Mouse (Mus musculus): ENCODE measurements around the gene Gpr179.
"Not testable (repeated sequence)": the region's sequence is repeated elsewhere in the genome, so short reads cannot be mapped to it uniquely, and the experiment has no call there.

The Gpr179 gene

GRCm38 (mm10) chr11:97321197-97321596, 30.7 kb downstream of the Gpr179 start:
- DNase-seq (ENCODE audit: low read depth) = no peak

GRCm38 (mm10) chr11:97315504-97316503, 36.1 kb downstream of the Gpr179 start, which contains the start of gene Mrpl45:
TSS of gene Mrpl45 (plus strand) at chr11:97315716.
- DNase-seq (ENCODE audit: low read depth) = peak; percentile 100

DNA sequence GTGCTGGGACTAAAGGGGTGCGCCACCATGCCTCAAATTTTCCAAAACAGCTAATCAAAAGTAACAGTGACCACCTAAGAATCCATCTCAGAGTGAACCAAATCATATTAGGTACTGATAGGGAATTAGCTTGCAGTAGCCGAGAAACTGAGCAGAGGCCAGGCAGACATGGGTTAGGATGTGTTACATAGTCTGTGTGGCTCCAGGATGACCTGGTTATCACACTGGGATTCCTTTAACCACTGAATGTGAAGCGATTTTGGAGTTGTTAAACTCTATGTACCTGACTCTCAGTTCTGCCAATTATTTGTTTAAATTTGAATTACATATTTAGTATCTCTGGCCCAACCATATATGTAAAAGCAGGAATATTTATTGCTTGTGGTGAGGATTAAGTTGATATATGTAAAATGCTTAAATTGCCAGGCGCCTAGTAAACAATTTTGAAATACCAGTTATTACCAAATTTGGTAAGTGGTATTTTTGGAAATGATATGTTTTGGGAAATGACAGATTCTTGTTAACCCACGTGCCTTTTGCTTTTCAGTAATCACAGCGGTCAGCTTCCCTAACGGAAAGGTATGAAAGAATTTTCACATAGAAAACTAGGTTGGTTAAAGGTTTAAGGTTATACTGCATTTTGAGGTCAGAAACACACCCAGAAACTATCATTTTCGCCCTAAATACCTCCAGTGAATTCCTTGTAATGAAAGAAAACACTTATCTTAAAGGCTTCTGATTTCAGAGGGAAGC, 37.0 kb downstream of the Gpr179 start:
- DNase-seq (ENCODE audit: low read depth) = peak; percentile 33

- DNase-seq (ENCODE audit: low read depth) = peak; percentile 60
These were observed 37.8 kb downstream of the Gpr179 start for GRCm38 (mm10) chr11:97314110-97314509.

- DNase-seq (ENCODE audit: low read depth) = not testable (repeated sequence)
These were observed 39.0 kb downstream of the Gpr179 start for GRCm38 (mm10) chr11:97312871-97313270.

GRCm38 (mm10) chr11:97310895-97311631, 40.8 kb downstream of the Gpr179 start:
- peak; percentile 21 for DNase-seq (ENCODE audit: low read depth)

DNA sequence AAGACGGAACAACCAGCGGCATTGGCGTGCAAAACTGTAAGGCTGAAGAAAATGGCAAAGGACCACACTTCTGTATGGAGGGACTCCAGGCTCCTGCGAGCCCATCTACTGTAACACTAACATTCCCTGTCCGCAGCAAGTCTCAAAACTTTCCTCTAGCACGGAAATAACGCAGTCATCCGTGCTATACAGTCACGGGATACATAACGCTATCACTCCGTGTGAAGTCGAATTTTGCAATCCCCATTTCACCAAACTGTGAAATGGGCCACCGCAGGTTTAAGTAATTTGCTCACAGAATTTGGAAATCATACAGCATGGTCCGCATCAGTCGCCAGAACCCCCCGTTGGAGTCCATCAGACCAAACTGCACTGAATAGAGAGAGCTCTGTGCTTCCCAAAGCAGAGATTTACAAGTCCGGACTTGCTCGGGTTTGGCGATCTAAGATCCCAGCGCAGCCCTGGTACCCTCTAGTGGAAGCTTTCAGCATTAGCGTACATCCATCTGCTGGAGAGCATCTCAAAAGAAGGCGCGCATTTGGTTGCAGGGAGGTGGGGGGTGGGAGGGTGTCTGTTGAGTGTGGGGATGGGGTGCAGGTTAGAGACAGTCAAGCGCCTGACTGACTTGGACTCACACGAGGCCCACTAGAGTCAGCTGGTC, 41.8 kb downstream of the Gpr179 start:
- peak; percentile 86 for DNase-seq (ENCODE audit: low read depth)

- peak; percentile 42 for DNase-seq (ENCODE audit: low read depth)
These were observed 42.4 kb downstream of the Gpr179 start for GRCm38 (mm10) chr11:97309451-97309836.

- peak; percentile 12 for DNase-seq (ENCODE audit: low read depth)
These were observed 42.9 kb downstream of the Gpr179 start for GRCm38 (mm10) chr11:97308806-97309450.

DNA sequence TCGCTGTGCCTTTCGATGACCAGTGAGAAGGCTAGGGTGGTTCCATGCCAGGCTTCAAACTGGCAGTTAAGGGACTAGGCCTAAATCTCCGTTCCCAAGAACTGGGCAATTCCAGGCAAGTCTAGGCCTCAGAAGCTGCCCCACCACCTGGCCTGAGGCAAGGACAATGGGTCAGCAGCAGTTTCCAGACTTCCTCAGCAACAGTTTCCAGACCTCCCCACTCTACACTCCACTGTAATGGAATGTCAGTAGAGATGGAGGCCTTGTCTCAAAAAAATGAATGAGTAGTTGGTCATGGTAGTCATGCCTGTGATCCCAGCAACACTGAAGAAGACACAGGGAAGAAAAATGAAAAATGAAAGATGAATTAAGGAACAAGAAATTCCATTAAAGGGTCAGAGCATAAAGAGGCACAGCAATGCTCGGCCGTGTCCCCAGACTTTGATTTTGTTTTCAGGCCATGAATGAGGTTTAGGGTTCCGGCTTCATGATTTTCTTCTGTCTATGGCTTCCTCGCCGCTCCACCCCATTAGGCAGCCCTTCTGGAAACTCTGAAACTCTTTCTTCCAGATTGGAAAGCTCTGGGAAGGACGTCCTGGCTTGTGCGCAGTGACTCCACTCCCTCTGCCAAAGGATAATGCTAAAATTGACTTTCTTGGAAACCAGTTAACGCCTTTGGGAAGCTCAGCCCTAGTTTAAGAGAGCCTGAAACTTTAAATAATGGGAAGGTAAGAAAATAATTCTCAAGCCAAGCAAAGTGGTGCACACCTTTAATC, 44.4 kb downstream of the Gpr179 start:
- no peak for DNase-seq (ENCODE audit: low read depth)

DNA sequence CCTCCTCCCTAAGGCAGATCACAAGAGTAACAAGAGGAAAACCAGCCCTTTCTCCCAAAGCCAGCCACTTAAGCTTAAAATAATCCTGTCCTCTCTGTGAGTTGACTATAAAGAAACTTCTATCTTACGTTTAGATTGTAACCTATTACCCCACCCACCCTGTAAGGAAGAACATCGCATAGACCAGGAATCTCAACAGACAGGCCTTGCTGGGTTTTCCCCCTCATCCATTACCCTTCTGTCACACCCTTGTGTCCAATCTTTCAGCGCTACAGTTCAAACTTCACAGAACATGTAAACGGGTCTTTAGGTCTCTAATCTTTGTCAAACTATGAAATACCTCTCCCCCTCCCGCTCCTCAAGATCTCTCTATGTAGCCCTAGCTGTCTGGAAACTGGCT, 47.2 kb downstream of the Gpr179 start:
- DNase-seq (ENCODE audit: low read depth) = no peak

- DNase-seq (ENCODE audit: low read depth) = no peak
These were observed 49.6 kb downstream of the Gpr179 start for GRCm38 (mm10) chr11:97302231-97302781.

DNA sequence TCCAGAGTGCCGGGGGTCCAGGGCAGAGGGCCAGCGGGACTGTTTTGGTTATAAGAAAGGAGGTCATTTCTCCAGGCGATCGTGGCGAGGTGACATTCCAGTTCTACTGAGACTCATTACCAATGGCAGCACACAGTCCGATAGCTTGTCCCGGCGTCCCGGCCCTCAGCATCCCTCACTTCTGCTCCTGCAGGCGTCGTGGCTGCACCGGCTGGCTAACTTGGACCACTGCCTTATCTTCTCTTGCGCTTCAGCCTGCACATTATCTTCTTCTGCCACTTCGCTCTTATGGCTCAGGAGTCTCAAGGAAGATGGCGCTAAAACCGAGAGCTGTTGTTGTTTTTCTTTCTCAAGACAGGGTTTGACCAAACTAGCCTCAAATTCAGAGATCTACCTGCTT, 50.5 kb downstream of the Gpr179 start:
- no peak for DNase-seq (ENCODE audit: low read depth)

- no peak for DNase-seq (ENCODE audit: low read depth)
These were observed 51.9 kb downstream of the Gpr179 start for GRCm38 (mm10) chr11:97299939-97300338.

- no peak for DNase-seq (ENCODE audit: low read depth)
These were observed 55.3 kb downstream of the Gpr179 start for GRCm38 (mm10) chr11:97296542-97296941.

DNA sequence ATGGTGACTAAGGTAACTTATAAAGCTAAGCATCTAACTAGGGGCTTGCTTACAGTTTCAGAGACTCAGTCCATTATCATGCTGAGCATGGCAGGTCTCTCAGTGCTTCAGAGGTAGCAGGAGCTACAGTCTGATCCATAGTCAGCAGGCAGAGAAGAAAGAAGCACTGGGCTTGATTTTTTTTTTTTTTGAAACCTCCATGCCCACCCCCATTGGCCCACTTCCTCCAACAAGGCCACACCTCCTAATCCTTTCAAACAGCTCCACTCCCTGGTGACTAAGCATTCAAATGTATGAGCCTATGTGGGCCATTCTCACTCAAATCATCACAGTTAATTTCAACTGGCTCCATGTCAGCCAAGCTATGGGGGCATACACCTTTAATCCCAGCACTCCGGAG, 59.1 kb downstream of the Gpr179 start:
- no peak for DNase-seq (ENCODE audit: low read depth)

GRCm38 (mm10) chr11:97289276-97290230, 62.3 kb downstream of the Gpr179 start:
- no peak for DNase-seq (ENCODE audit: low read depth)

GRCm38 (mm10) chr11:97287643-97288042, 64.2 kb downstream of the Gpr179 start:
- no peak for DNase-seq (ENCODE audit: low read depth)

DNA sequence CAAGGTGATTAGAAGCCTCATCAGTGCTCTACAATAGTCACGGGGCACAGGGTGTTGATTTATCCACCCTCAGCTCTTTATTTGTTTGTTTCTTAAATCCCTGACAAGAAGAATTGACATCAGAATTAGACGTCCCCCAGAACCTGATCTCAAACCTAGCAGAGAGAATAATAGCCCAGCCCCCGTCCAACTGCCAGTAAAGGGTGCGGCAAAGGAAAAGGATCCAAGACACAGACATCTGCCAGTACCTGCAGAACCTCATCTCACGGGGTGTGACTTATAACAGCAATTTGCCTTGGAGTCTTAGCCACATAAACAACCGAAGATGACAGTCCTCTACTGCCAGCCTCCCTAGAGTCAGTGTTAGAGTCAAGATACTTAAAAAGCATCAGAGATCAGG, 64.9 kb downstream of the Gpr179 start:
- DNase-seq (ENCODE audit: low read depth) = no peak

Measured in naive thymus-derived CD4-positive, alpha-beta T cell, adult 2 months (primary cell).